20 mouse cellular contexts compared by ENCODE assay signal in the genomic region with DNA sequence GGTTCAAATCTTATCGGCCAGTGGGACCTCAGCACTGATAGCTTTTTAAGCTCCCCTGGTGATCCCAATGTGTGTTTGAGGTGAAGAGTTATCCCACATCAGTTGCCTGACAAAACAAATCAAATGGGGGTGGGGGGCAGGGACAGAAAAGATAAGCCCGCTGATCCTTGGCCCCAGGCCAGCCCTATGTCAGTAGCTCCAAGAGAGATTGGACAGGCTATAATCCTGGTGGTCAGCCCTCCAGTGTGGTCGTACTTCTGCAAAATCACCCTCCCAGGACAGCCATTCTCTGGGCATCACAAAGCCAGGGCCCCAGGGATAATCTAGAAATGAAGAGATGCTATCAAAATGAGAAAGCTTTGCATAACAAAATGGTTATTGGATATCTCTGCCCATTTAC. TPM values are rescaled to one million over a fixed set of nuclear protein-coding genes. Genes with fewer than 3 reads are reported as not detected.
"Had no signal": no experiment of that assay in that cellular context is flagged by ENCODE, and none has a peak within 500 bp of the region (broad histone marks: within the 10 kb centered on the region; RNA-seq: fewer than 3 reads in every experiment).

No protein-coding gene starts in this region.

- H3K4me2 ChIP-seq: neural tube, embryonic 12.5 days; neural tube, embryonic 13.5 days; neural tube, embryonic 15.5 days; stomach, embryonic 15.5 days had no signal

- DNase-seq: spleen, adult 18-20 months; thymus, adult 18-20 months; thymus, postnatal 14 days; thymus, postnatal 25 days; thymus, postnatal 36 days had no signal

- H3K4me3 ChIP-seq: neural tube, embryonic 12.5 days; neural tube, embryonic 13.5 days; neural tube, embryonic 15.5 days; stomach, embryonic 15.5 days had no signal

- H3K4me1 ChIP-seq: neural tube, embryonic 12.5 days; neural tube, embryonic 13.5 days; neural tube, embryonic 15.5 days; stomach, embryonic 15.5 days had no signal

- H3K36me3 ChIP-seq: neural tube, embryonic 12.5 days; neural tube, embryonic 13.5 days; neural tube, embryonic 15.5 days; stomach, embryonic 15.5 days had no signal

- H3K9me3 ChIP-seq: neural tube, embryonic 12.5 days; neural tube, embryonic 13.5 days; neural tube, embryonic 15.5 days; stomach, embryonic 15.5 days had no signal

- H3K27me3 ChIP-seq: neural tube, embryonic 12.5 days; neural tube, embryonic 13.5 days; neural tube, embryonic 15.5 days; stomach, embryonic 15.5 days had no signal

- H3K9ac ChIP-seq: neural tube, embryonic 12.5 days; neural tube, embryonic 13.5 days; neural tube, embryonic 15.5 days; stomach, embryonic 15.5 days had no signal

- H3K27ac ChIP-seq: neural tube, embryonic 12.5 days; neural tube, embryonic 13.5 days; neural tube, embryonic 15.5 days; stomach, embryonic 15.5 days; stomach, postnatal 0 days had no signal

RNA-seq across cellular contexts. Expression of gene Rbp3, which starts 5.0 kb away (rescaled TPM):
- total RNA-seq: neutrophil, adult 5-6 weeks had no signal
- polyA plus RNA-seq: neural tube, embryonic 12.5 days; neural tube, embryonic 13.5 days; neural tube, embryonic 14.5 days; neural tube, embryonic 15.5 days; small intestine, adult 2 months; spleen, adult 2 months; stomach, embryonic 14.5 days; stomach, embryonic 15.5 days; stomach, embryonic 16.5 days; stomach, postnatal 0 days; thymus, adult 2 months; thymus, postnatal 0 days; urinary bladder, adult 2 months had no signal

RNA-seq across cellular contexts. Expression of gene Gdf2, which starts 18.0 kb away (rescaled TPM):
- total RNA-seq: neutrophil, adult 5-6 weeks had no signal
- polyA plus RNA-seq: neural tube, embryonic 12.5 days; neural tube, embryonic 13.5 days; neural tube, embryonic 14.5 days; small intestine, adult 2 months; stomach, embryonic 14.5 days; testis, adult 2 months; thymus, adult 2 months; thymus, postnatal 0 days; urinary bladder, adult 2 months had no signal

RNA-seq across cellular contexts. Expression of gene Zfp488, which starts 19.7 kb away (rescaled TPM):
- total RNA-seq: neutrophil, adult 5-6 weeks had no signal
- polyA plus RNA-seq: small intestine, adult 2 months; spleen, adult 2 months; thymus, adult 2 months; thymus, postnatal 0 days had no signal

RNA-seq across cellular contexts. Expression of gene Gdf10, which starts 35.5 kb away (rescaled TPM):
- total RNA-seq: neutrophil, adult 5-6 weeks had no signal

RNA-seq across cellular contexts. Expression of gene Gm30083, which starts 56.1 kb away (rescaled TPM):
- total RNA-seq: neutrophil, adult 5-6 weeks had no signal
- polyA plus RNA-seq: neural tube, embryonic 12.5 days; neural tube, embryonic 13.5 days; neural tube, embryonic 14.5 days; neural tube, embryonic 15.5 days; small intestine, adult 2 months; spleen, adult 2 months; stomach, embryonic 14.5 days; stomach, embryonic 15.5 days; stomach, embryonic 16.5 days; stomach, postnatal 0 days; thymus, adult 2 months; thymus, postnatal 0 days had no signal
